Mouse (Mus musculus) T-helper 2 cell (primary cell): ENCODE measurements around the gene Tmc8.

Experiments used
- in situ Hi-C: fragments of 300-600 bp; cut with MboI, MseI; formaldehyde crosslinking; loops from one replicate; pipeline ENCODE4 v1.15.1; 2025; ENCODE audit warnings: high pct_unique_total_duplicates

Gene Tmc8

GRCm38 (mm10) chr11:117772352-117772751 lies 9.5 kb upstream of the Tmc8 start:
- in situ Hi-C loops, result no loop called here

- in situ Hi-C loops, result no loop called here
These were observed 7.0 kb upstream of the Tmc8 start for GRCm38 (mm10) chr11:117774925-117775324.

DNA sequence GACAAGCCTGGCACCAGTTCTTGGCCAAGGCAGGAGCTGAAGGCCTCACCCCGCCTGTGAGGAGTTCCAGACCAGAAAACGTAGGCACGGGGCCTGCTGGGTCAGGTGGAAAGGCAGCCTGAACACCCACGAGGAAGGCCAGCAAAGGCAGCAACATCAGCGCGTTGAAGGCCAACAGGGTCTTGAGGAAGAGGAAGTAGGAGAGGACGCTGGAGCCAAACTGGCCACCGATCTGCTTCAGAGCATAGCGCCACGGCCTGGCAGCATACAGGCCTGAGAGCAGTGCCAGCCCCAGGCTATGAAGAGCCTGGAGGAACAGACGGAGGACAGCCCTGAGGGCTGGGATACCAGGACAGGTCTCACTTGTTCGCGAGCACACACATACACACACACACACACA lies 6.3 kb upstream of the Tmc8 start:
- in situ Hi-C loops, result no loop called here

DNA sequence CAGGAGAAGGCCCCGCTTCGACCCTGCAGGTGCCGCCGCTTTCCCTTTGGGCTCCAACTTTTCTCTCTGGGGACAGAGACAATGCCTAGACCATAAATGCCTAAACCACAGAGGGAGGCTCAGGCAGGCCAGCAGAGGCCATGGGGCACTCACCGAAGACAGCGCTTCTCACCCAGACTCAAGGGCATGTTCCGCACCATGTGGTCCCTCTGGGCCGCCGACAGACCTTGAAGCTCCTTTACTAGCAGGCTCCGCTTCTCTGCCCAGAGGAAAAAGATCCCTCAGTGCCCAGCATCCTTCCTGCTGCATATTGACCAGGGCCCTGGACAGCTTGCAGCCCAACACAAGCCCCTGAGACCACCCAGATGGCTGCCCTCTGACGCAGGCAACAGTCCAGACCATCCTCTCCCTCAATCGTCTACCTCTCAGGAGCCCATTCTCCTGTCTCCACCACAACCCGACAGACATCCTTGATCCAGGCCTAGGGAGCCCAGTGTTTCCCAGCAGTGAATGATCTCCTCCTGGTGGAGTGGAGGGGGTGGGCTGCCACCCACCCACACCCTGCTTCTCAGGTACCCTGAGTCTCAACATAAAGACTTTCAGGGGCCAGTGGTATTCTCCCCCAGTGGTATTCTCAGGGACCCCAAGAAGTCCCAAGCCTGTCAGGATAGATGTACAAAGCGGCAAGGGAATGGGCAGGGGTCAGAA lies 5.6 kb upstream of the Tmc8 start:
- in situ Hi-C loops, result no loop called here

GRCm38 (mm10) chr11:117777111-117777510 lies 4.8 kb upstream of the Tmc8 start:
- in situ Hi-C loops, result no loop called here

GRCm38 (mm10) chr11:117778031-117778430 lies 3.8 kb upstream of the Tmc8 start:
- in situ Hi-C loops, result no loop called here

- in situ Hi-C loops, result no loop called here
These were observed 2.9 kb upstream of the Tmc8 start for GRCm38 (mm10) chr11:117778851-117779433.

DNA sequence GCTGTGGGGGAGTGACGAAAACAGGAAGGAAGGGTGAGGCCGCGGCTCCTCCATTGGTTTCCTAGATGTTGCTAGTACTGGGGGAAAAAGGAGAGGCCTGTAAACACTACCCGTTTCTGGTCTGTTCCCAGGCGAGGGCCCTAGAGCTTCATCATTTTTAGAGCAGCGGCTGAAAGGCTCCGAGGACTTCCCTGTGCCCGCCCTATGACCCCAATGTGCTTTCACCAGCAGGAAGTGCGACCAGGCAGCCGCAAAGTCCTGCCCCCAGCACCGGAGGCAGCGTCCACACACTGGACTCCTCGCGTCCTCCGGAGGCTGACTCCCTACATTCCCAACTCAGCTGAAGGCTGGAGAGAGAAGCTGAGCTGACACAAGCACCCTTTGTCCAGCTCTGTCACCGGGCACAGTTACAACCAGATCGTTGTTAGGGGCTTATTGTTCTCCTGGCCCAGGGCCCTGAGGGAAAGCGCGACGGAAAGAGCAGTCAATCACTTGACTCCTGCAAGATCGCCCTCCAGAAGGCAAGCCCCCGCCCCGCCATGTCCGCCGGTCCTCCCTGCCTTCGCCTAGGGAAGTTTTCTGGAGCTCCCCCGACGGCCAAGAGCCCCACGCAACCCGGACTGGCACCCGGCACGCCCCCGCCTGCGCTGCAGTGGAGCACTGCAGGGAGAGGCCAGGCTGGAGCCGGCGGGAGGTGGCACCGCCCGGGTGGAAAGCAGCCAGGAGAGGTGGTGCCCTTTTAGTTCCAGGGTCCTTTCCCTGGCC lies 2.3 kb upstream of the Tmc8 start:
- in situ Hi-C loops, result no loop called here

DNA sequence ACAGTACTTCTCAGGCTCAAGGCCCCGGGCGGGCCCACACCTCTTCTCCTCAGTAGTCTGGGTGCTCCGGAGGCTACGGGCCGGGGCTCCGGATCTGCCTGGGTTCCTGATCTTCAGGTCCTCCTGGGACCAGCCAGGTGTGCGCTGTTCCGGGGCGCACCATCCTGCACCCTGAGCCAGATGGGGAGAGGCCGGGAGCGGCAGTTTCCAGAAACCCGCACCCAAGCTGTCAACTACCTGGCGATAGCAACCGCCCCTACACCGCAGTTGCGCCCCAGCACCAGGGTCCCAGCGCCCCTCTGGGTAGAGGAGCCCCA lies 1.7 kb upstream of the Tmc8 start:
- in situ Hi-C loops, result no loop called here

- in situ Hi-C loops, result no loop called here
These were observed 1.2 kb upstream of the Tmc8 start for GRCm38 (mm10) chr11:117780582-117781111.

- in situ Hi-C loops, result no loop called here
These were observed 566 bp upstream of the Tmc8 start for GRCm38 (mm10) chr11:117781199-117781821.

- in situ Hi-C loops, result no loop called here
These were observed 794 bp downstream of the Tmc8 start for GRCm38 (mm10) chr11:117782705-117783034.

DNA sequence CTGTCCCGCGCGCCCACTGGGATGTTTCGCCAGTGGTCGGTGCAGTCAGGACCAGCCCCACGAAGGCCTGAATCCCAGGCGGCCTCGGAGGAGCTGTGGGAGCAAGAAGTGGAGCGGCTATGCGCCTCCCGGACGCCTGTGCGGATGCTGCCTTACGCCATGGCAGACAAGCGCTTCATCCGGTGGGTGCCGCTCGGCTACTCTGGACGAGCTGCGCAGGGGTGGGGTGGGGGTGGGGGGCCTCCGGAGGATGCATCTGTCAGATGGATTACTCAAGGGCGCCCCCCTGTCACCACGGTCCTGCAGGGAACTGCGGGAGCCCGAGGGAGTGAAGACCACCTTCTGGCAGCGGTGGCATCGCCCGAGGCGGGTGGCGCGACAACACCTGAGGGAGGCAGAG lies 1.2 kb downstream of the Tmc8 start:
- in situ Hi-C loops, result no loop called here

DNA sequence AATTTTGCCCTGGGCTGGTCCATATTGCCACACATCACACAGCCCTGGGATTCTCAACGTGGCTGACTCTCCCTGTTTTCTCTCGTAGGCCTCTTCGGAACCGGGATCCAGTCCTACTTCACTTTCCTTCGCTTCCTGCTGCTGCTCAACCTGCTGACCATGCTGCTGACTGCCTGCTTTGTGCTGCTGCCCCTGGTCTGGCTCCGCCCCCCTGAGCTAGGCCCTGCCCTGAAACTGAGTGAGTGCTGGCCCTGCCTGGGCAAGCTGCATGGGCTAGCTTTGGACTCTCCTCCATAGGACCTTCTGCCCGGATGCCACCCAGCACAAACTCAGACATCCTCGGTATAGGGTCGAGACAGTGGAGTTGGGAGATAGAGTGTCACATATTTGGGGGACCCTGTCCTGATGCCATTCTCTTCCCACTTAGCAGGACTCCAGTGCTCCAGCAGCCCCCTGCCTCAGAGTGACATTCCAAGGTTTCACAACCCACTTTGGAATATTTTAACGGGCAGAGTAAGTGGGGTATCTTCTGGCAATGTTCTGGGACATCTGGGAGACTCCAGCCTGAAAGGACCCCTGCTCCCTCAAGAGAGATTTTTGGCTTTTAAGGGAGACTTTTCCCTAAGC lies 1.9 kb downstream of the Tmc8 start:
- in situ Hi-C loops, result no loop called here

- in situ Hi-C loops, result loop anchor here (5.0 kb wide), 1 partner anchor 74 kb away; no protein-coding TSS in a partner anchor
These were observed 4.4 kb downstream of the Tmc8 start for GRCm38 (mm10) chr11:117786294-117786693.

GRCm38 (mm10) chr11:117788481-117788880 lies 6.6 kb downstream of the Tmc8 start:
- in situ Hi-C loops, result loop anchor here (5.0 kb wide), 1 partner anchor 76 kb away; no protein-coding TSS in a partner anchor

GRCm38 (mm10) chr11:117790286-117790685 lies 8.4 kb downstream of the Tmc8 start:
- in situ Hi-C loops, result no loop called here

GRCm38 (mm10) chr11:117790703-117791440 lies 9.0 kb downstream of the Tmc8 start:
- in situ Hi-C loops, result no loop called here

- in situ Hi-C loops, result no loop called here
These were observed 9.5 kb downstream of the Tmc8 start for GRCm38 (mm10) chr11:117791441-117791761.

GRCm38 (mm10) chr11:117792281-117792888 lies 10.5 kb downstream of the Tmc8 start:
- in situ Hi-C loops, result no loop called here

- in situ Hi-C loops, result no loop called here
These were observed 12.2 kb downstream of the Tmc8 start for GRCm38 (mm10) chr11:117794035-117794551.
